Mouse (Mus musculus) stomach, embryonic 15.5 days (tissue): ENCODE results near the gene Gm17606. TPM values are rescaled to one million over a fixed set of nuclear protein-coding genes. Genes with fewer than 3 reads are reported as not detected.
A peak's percentile ranks its signal among the peaks of the same experiment; 100 is the strongest.

Experiments used
- ATAC-seq: fragments of 200-750 bp; cut with Nextera tagmentation; 2 replicates; pipeline ENCODE4 v1.8.0; 2017; ENCODE audit warnings: low read depth, moderate number of reproducible peaks, moderate TSS enrichment; ENCODE audit not compliant: insufficient read depth, low FRiP score
- H3K27ac ChIP-seq: fragments of 300-500 bp; sonication (generic); 2 replicates; pipeline ENCODE4 v1.5.1; 2015; ENCODE audit warnings: mild to moderate bottlenecking, inconsistent platforms
- H3K27me3 ChIP-seq: fragments of 300-500 bp; sonication (generic); replicated peaks from 2 replicates; pipeline ENCODE4 v1.6.1; 2015; ENCODE audit warnings: inconsistent platforms
- H3K36me3 ChIP-seq: fragments of 300-500 bp; sonication (generic); 2 replicates; pipeline ENCODE4 v1.6.1; 2015; ENCODE audit warnings: inconsistent platforms
- H3K4me1 ChIP-seq: fragments of 300-500 bp; sonication (generic); 2 replicates; pipeline ENCODE4 v1.6.1; 2015; ENCODE audit warnings: inconsistent platforms
- H3K4me2 ChIP-seq: fragments of 300-500 bp; sonication (generic); 2 replicates; pipeline ENCODE4 v1.6.1; 2015; ENCODE audit warnings: mild to moderate bottlenecking, inconsistent platforms
- H3K4me3 ChIP-seq: fragments of 300-500 bp; sonication (generic); replicated peaks from 2 replicates; pipeline ENCODE4 v1.5.1; 2015; ENCODE audit warnings: inconsistent platforms
- H3K9ac ChIP-seq: fragments of 300-500 bp; sonication (generic); 2 replicates; pipeline ENCODE4 v1.6.1; 2015; ENCODE audit warnings: inconsistent platforms
- H3K9me3 ChIP-seq: fragments of 300-500 bp; sonication (generic); 2 replicates; pipeline ENCODE4 v1.6.1; 2016; ENCODE audit warnings: inconsistent platforms
- WGBS: fragments of 180-500 bp; shearing (Covaris S2); methylation state at CpG from one replicate; pipeline ENCODE4 v1.1.7; 2015; 5-methylcytosine and 5-hydroxymethylcytosine counted together
- polyA plus RNA-seq: library from polyadenylated mRNA; unstranded; fragments of >200 nt; fragmentation: Nextera tagmentation; extraction: Ambion mirVana; gene quantifications from 2 replicates; pipeline ENCODE4 v1.2.1, GENCODE M21; 2015

Gm17606 gene
- not detected in 2 replicates for polyA plus RNA-seq

- no peaks in the 10 kb centered on the region for H3K27me3 ChIP-seq
- peak within 1 kb of the TSS; percentile 85 for H3K27ac ChIP-seq
- H3K36me3 ChIP-seq, result peaks cover 38% of the 10 kb centered on the region
- H3K4me1 ChIP-seq, result peaks cover 2% of the 10 kb centered on the region; the same call in 1 of the 2 replicates
- ATAC-seq, result peak; percentile 25
- peak within 1 kb of the TSS; percentile 100 for H3K4me2 ChIP-seq
- H3K4me3 ChIP-seq, result peak within 1 kb of the TSS; percentile 76
- under 1% methylated on average over 23 of the region's 28 CpGs for WGBS
- no peaks in the 10 kb centered on the region for H3K9me3 ChIP-seq
- H3K9ac ChIP-seq, result peak within 1 kb of the TSS; percentile 84
Observed at GRCm38 (mm10) chr14:54640946-54641304, at the start of gene Gm17606. Gene Gm17606, plus strand, starts transcription at chr14:54640952.

GRCm38 (mm10) chr14:54591056-54591455 lies 49.7 kb upstream of the Gm17606 start:
- Histone ChIP-seq H3K36me3 (0 out of 2 replicates have a peak, but pooled peaks cover 3% of the 10 kb centered on the region), H3K27me3 (no peaks in the 10 kb centered on the region), H3K4me2 (no peak overlapping the region), H3K9me3 (no peaks in the 10 kb centered on the region), H3K27ac (no peak overlapping the region), H3K9ac (no peak overlapping the region), H3K4me3 (no peak overlapping the region), H3K4me1 (no peaks in the 10 kb centered on the region)
- no peak for ATAC-seq
- WGBS, result 96% methylated on average over 16 of the region's 16 CpGs

- no peak overlapping the region for H3K9ac ChIP-seq
- no peaks in the 10 kb centered on the region for H3K9me3 ChIP-seq
- no peaks in the 10 kb centered on the region for H3K27me3 ChIP-seq
- no peak; the same call in 1 of the 2 replicates for ATAC-seq
- H3K4me1 ChIP-seq, result no peaks in the 10 kb centered on the region
- 0 out of 2 replicates have a peak overlapping the region, but pooled peaks have one; percentile 10 for H3K27ac ChIP-seq
- H3K4me2 ChIP-seq, result no peak overlapping the region
- WGBS, result 47% methylated on average over 10 of the region's 10 CpGs
- no peak overlapping the region for H3K4me3 ChIP-seq
- 0 out of 2 replicates have a peak, but pooled peaks cover 3% of the 10 kb centered on the region for H3K36me3 ChIP-seq
Observed at GRCm38 (mm10) chr14:54592319-54592934, 48.3 kb upstream of the Gm17606 start.

GRCm38 (mm10) chr14:54594055-54594454 lies 46.7 kb upstream of the Gm17606 start:
- WGBS, result 95% methylated on average over 3 of the region's 3 CpGs
- no peak for ATAC-seq
- H3K4me1 ChIP-seq, result no peaks in the 10 kb centered on the region

GRCm38 (mm10) chr14:54594631-54595414 lies 45.9 kb upstream of the Gm17606 start:
- no peak overlapping the region for H3K27ac ChIP-seq
- no peak overlapping the region for H3K9ac ChIP-seq
- H3K36me3 ChIP-seq, result 0 out of 2 replicates have a peak, but pooled peaks cover 3% of the 10 kb centered on the region
- 69% methylated on average over 28 of the region's 28 CpGs for WGBS
- no peak overlapping the region for H3K4me3 ChIP-seq
- ATAC-seq, result no peak
- H3K4me1 ChIP-seq, result no peaks in the 10 kb centered on the region
- no peaks in the 10 kb centered on the region for H3K9me3 ChIP-seq
- no peaks in the 10 kb centered on the region for H3K27me3 ChIP-seq
- no peak overlapping the region for H3K4me2 ChIP-seq

More at GRCm38 (mm10) chr14:54594055-54594454, 46.7 kb upstream of the Gm17606 start:
- Histone ChIP-seq H3K36me3 (0 out of 2 replicates have a peak, but pooled peaks cover 3% of the 10 kb centered on the region), H3K4me3 (no peak overlapping the region), H3K9ac (no peak overlapping the region), H3K4me2 (no peak overlapping the region), H3K9me3 (no peaks in the 10 kb centered on the region), H3K27ac (no peak overlapping the region), H3K27me3 (no peaks in the 10 kb centered on the region)

GRCm38 (mm10) chr14:54597084-54597483 lies 43.7 kb upstream of the Gm17606 start:
- WGBS, result 75% methylated on average over 7 of the region's 7 CpGs
- Histone ChIP-seq H3K27ac (no peak overlapping the region), H3K9me3 (no peaks in the 10 kb centered on the region), H3K4me3 (no peak overlapping the region), H3K4me1 (no peaks in the 10 kb centered on the region), H3K4me2 (no peak overlapping the region), H3K9ac (no peak overlapping the region), H3K36me3 (0 out of 2 replicates have a peak, but pooled peaks cover 3% of the 10 kb centered on the region), H3K27me3 (no peaks in the 10 kb centered on the region)
- ATAC-seq, result no peak

GRCm38 (mm10) chr14:54601601-54602000 lies 39.2 kb upstream of the Gm17606 start:
- no peaks in the 10 kb centered on the region for H3K27me3 ChIP-seq
- no peak for ATAC-seq
- H3K4me3 ChIP-seq, result no peak overlapping the region
- 36% methylated on average over 2 of the region's 2 CpGs for WGBS
- H3K9me3 ChIP-seq, result no peaks in the 10 kb centered on the region
- H3K36me3 ChIP-seq, result no peaks in the 10 kb centered on the region
- no peak overlapping the region for H3K27ac ChIP-seq
- H3K4me2 ChIP-seq, result no peak overlapping the region
- no peak overlapping the region for H3K9ac ChIP-seq
- peaks cover 4% of the 10 kb centered on the region; the same call in 1 of the 2 replicates for H3K4me1 ChIP-seq

- Histone ChIP-seq H3K36me3 (no peaks in the 10 kb centered on the region), H3K9me3 (no peaks in the 10 kb centered on the region), H3K27me3 (no peaks in the 10 kb centered on the region), H3K4me1 (peaks cover 4% of the 10 kb centered on the region; the same call in 1 of the 2 replicates), H3K4me3 (peak overlapping the region; percentile 59), H3K27ac (peak overlapping the region; percentile 93), H3K9ac (peak overlapping the region; percentile 58; the same call in 1 of the 2 replicates), H3K4me2 (peak overlapping the region; percentile 53)
- ATAC-seq, result no peak
- WGBS, result 38% methylated on average over 4 of the region's 4 CpGs
Observed at GRCm38 (mm10) chr14:54602613-54603012, 38.1 kb upstream of the Gm17606 start.

- Histone ChIP-seq H3K9me3 (no peaks in the 10 kb centered on the region), H3K27ac (peak overlapping the region; percentile 93), H3K4me3 (peak overlapping the region; percentile 59), H3K36me3 (no peaks in the 10 kb centered on the region), H3K4me1 (peaks cover 4% of the 10 kb centered on the region; the same call in 1 of the 2 replicates), H3K9ac (peak overlapping the region; percentile 58; the same call in 1 of the 2 replicates), H3K4me2 (peak overlapping the region; percentile 53), H3K27me3 (no peaks in the 10 kb centered on the region)
- peak; percentile 98 for ATAC-seq
- WGBS, result under 1% methylated on average over 46 of the region's 46 CpGs
Observed at GRCm38 (mm10) chr14:54603038-54603654, 37.6 kb upstream of the Gm17606 start.

- Histone ChIP-seq H3K4me3 (peak overlapping the region; percentile 59), H3K4me1 (peaks cover 4% of the 10 kb centered on the region; the same call in 1 of the 2 replicates), H3K27me3 (no peaks in the 10 kb centered on the region), H3K9me3 (no peaks in the 10 kb centered on the region), H3K27ac (peak overlapping the region; percentile 42; the same call in 1 of the 2 replicates), H3K9ac (no peak overlapping the region), H3K4me2 (peak overlapping the region; percentile 53), H3K36me3 (no peaks in the 10 kb centered on the region)
- WGBS, result 81% methylated on average over 8 of the region's 8 CpGs
- no peak for ATAC-seq
Observed at GRCm38 (mm10) chr14:54603686-54604085, 37.1 kb upstream of the Gm17606 start.

- no peaks in the 10 kb centered on the region for H3K27me3 ChIP-seq
- peaks cover 4% of the 10 kb centered on the region; the same call in 1 of the 2 replicates for H3K4me1 ChIP-seq
- peak within 1 kb of the TSS; percentile 53 for H3K4me3 ChIP-seq
- peak within 1 kb of the TSS; percentile 46; the same call in 1 of the 2 replicates for H3K9ac ChIP-seq
- H3K36me3 ChIP-seq, result no peaks in the 10 kb centered on the region
- peak within 1 kb of the TSS; percentile 69 for H3K4me2 ChIP-seq
- peak within 1 kb of the TSS; percentile 85 for H3K27ac ChIP-seq
- WGBS, result under 1% methylated on average over 38 of the region's 39 CpGs
- ATAC-seq, result peak; percentile 59
- H3K9me3 ChIP-seq, result no peaks in the 10 kb centered on the region
Observed at GRCm38 (mm10) chr14:54605752-54606321, 34.9 kb upstream of the Gm17606 start, which contains the start of gene 4931414P19Rik. Gene 4931414P19Rik, minus strand, starts transcription at chr14:54605993.
